Mouse (Mus musculus) midbrain, embryonic 13.5 days (tissue): ENCODE data around the gene Nek11. TPM values are rescaled to one million over a fixed set of nuclear protein-coding genes. Genes with fewer than 3 reads are reported as not detected.
"Not testable (repeated sequence)": the region's sequence is repeated elsewhere in the genome, so short reads cannot be mapped to it uniquely, and the experiment has no call there.

Experiments used
- ATAC-seq: fragments of 200-750 bp; cut with Nextera tagmentation; 2 replicates; pipeline ENCODE4 v1.8.0; 2017; ENCODE audit warnings: mild to moderate bottlenecking, moderate TSS enrichment, moderate library complexity
- H3K27ac ChIP-seq: fragments of 300-500 bp; sonication (generic); 2 replicates; pipeline ENCODE4 v1.5.1; 2015; ENCODE audit warnings: inconsistent platforms, mild to moderate bottlenecking, moderate library complexity
- H3K27me3 ChIP-seq: fragments of 300-500 bp; sonication (generic); 2 replicates; pipeline ENCODE4 v1.6.1; 2015; ENCODE audit warnings: mild to moderate bottlenecking, inconsistent platforms
- H3K36me3 ChIP-seq: fragments of 300-500 bp; sonication (generic); 2 replicates; pipeline ENCODE4 v1.6.1; 2015; ENCODE audit warnings: mild to moderate bottlenecking, inconsistent platforms
- H3K4me1 ChIP-seq: fragments of 300-500 bp; sonication (generic); replicated peaks from 2 replicates; pipeline ENCODE4 v1.6.1; 2015; ENCODE audit warnings: inconsistent platforms
- H3K4me2 ChIP-seq: fragments of 300-500 bp; sonication (generic); replicated peaks from 2 replicates; pipeline ENCODE4 v1.6.1; 2015; ENCODE audit warnings: moderate library complexity, mild to moderate bottlenecking, inconsistent platforms
- H3K4me3 ChIP-seq: fragments of 300-500 bp; sonication (generic); replicated peaks from 2 replicates; pipeline ENCODE4 v1.5.1; 2015; ENCODE audit warnings: mild to moderate bottlenecking, inconsistent platforms
- H3K9ac ChIP-seq: fragments of 300-500 bp; sonication (generic); replicated peaks from 2 replicates; pipeline ENCODE4 v1.6.1; 2015; ENCODE audit warnings: mild to moderate bottlenecking, inconsistent platforms
- H3K9me3 ChIP-seq: fragments of 300-500 bp; sonication (generic); 2 replicates; pipeline ENCODE4 v1.6.1; 2016; ENCODE audit warnings: mild to moderate bottlenecking, inconsistent platforms
- WGBS: fragments of 180-500 bp; shearing (Covaris S2); methylation state at CpG from one replicate; pipeline ENCODE4 v1.1.7; 2015; 5-methylcytosine and 5-hydroxymethylcytosine counted together
- polyA plus RNA-seq: library from polyadenylated mRNA; unstranded; fragments of >200 nt; fragmentation: Nextera tagmentation; extraction: Ambion mirVana; gene quantifications from 2 replicates; pipeline ENCODE4 v1.2.1, GENCODE M21; 2015

The Nek11 gene
- polyA plus RNA-seq, 1 experiment from 2014 or later: 3.4 TPM

GRCm38 (mm10) chr9:105132002-105132367 is 263.3 kb downstream of the Nek11 start:
- H3K4me1 ChIP-seq: peaks cover 26% of the 10 kb centered on the region
- no peaks in the 10 kb centered on the region for H3K36me3 ChIP-seq
- peak overlapping the region; percentile 88 for H3K4me2 ChIP-seq
- H3K9ac ChIP-seq: peak overlapping the region; percentile 85; the same call in 1 of the 2 replicates
- peak overlapping the region; percentile 94 for H3K27ac ChIP-seq
- H3K27me3 ChIP-seq: no peaks in the 10 kb centered on the region
- WGBS: 27% methylated on average over 5 of the region's 5 CpGs
- no peaks in the 10 kb centered on the region for H3K9me3 ChIP-seq
- no peak for ATAC-seq
- peak overlapping the region; percentile 67 for H3K4me3 ChIP-seq

DNA sequence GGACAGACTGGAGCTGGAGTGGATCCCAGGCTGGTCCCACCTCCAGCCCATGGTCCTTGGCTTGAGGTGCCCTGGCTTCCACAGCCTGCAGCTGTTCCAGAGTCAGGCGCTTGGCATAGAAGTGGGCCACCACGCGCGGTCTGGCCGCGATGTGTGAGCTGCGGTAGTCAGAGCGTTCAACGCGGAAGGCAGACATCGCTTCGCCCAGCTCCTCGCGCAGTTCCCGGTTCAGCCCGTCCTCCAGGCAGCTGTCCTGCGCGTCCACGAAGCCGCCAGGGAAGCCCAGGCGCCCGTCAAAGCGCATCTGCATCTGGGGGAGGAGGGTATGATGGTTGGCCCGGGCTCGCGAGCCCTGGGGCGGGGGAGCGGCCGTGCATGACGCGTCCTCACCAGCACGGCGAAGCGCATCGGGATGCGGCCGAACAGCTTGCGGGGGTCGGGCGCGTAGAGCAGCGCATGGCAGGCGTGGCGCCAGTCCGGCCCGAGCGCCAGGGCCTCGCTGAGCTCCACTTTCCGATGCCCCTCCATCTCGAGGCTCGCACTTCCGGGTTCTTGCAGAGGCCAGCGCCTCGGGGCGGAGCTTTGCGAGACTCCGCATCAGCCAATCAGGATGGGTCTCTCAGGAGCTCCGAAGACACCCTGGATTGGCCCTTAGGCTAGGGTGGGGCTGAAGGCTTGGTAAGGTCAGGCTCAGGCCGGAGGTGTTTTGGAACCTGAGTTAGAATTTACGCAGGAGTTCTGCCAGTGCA is 263.9 kb downstream of the Nek11 start, which contains the start of gene Nudt16:
Nudt16 (minus strand) TSS at position 572 of the 749 bp plus-strand sequence.
- 1% methylated on average over 60 of the region's 60 CpGs for WGBS
- peak within 1 kb of the TSS; percentile 88 for H3K4me2 ChIP-seq
- H3K27ac ChIP-seq: peak within 1 kb of the TSS; percentile 94
- no peaks in the 10 kb centered on the region for H3K27me3 ChIP-seq
- H3K9me3 ChIP-seq: no peaks in the 10 kb centered on the region
- H3K4me1 ChIP-seq: peaks cover 26% of the 10 kb centered on the region
- no peaks in the 10 kb centered on the region for H3K36me3 ChIP-seq
- H3K4me3 ChIP-seq: peak within 1 kb of the TSS; percentile 67
- H3K9ac ChIP-seq: peak within 1 kb of the TSS; percentile 85
- peak; percentile 98 for ATAC-seq

GRCm38 (mm10) chr9:105130331-105130730 is 265.0 kb downstream of the Nek11 start:
- H3K27me3 ChIP-seq: no peaks in the 10 kb centered on the region
- 96% methylated on average over 8 of the region's 8 CpGs for WGBS
- H3K27ac ChIP-seq: no peak overlapping the region
- H3K36me3 ChIP-seq: no peaks in the 10 kb centered on the region
- peaks cover 26% of the 10 kb centered on the region for H3K4me1 ChIP-seq
- H3K9me3 ChIP-seq: no peaks in the 10 kb centered on the region
- no peak for ATAC-seq
- peak overlapping the region; percentile 88 for H3K4me2 ChIP-seq
- H3K9ac ChIP-seq: no peak overlapping the region
- peak overlapping the region; percentile 67; the same call in 1 of the 2 replicates for H3K4me3 ChIP-seq

- H3K27me3 ChIP-seq, H3K4me3 ChIP-seq, H3K27ac ChIP-seq, ATAC-seq, H3K4me2 ChIP-seq, H3K9me3 ChIP-seq, H3K36me3 ChIP-seq, H3K9ac ChIP-seq: not testable (repeated sequence)
- WGBS: 89% methylated on average over 3 of the region's 3 CpGs
- H3K4me1 ChIP-seq: peaks cover 17% of the 10 kb centered on the region
Measured at GRCm38 (mm10) chr9:105125206-105125605, 270.1 kb downstream of the Nek11 start.

Other genes starting within 250 kb of the Nek11 start
- 14.3 and 15.1 TPM in 2 replicates for gene Aste1, start 132 bp downstream of the Nek11 start, polyA plus RNA-seq
- 85.8 and 89.0 TPM in 2 replicates for gene Atp2c1, start 131.8 kb upstream of the Nek11 start, polyA plus RNA-seq
- 20.0 and 21.3 TPM in 2 replicates for gene Pik3r4, start 247.5 kb upstream of the Nek11 start, polyA plus RNA-seq